Mouse (Mus musculus) kidney, embryonic 14.5 days (tissue): ENCODE results near the gene Pex7. TPM values are rescaled to one million over a fixed set of nuclear protein-coding genes. Genes with fewer than 3 reads are reported as not detected.

Experiments
- ATAC-seq: fragments of 200-750 bp; cut with Nextera tagmentation; 2 replicates; pipeline ENCODE4 v1.8.0; 2017; ENCODE audit warnings: moderate number of reproducible peaks, mild to moderate bottlenecking, moderate TSS enrichment, moderate library complexity; ENCODE audit not compliant: low FRiP score, low TSS enrichment
- H3K27ac ChIP-seq: fragments of 300-500 bp; sonication (generic); 2 replicates; pipeline ENCODE4 v1.5.1; 2014; ENCODE audit warnings: low read depth, mild to moderate bottlenecking, low read length, moderate library complexity, mixed read lengths
- H3K27me3 ChIP-seq: fragments of 300-500 bp; sonication (generic); 2 replicates; pipeline ENCODE4 v1.6.1; 2014; ENCODE audit warnings: mild to moderate bottlenecking, low read length; ENCODE audit not compliant: control insufficient read depth, insufficient read depth
- H3K36me3 ChIP-seq: fragments of 300-500 bp; sonication (generic); 2 replicates; pipeline ENCODE4 v1.6.1; 2014; ENCODE audit warnings: low read length, mixed read lengths; ENCODE audit not compliant: control insufficient read depth, insufficient read depth
- H3K4me1 ChIP-seq: fragments of 300-500 bp; sonication (generic); 2 replicates; pipeline ENCODE4 v1.6.1; 2014; ENCODE audit warnings: low read length, mixed read lengths; ENCODE audit not compliant: control insufficient read depth, insufficient read depth
- H3K4me2 ChIP-seq: fragments of 300-500 bp; sonication (generic); replicated peaks from 2 replicates; pipeline ENCODE4 v1.6.1; 2014; ENCODE audit warnings: low read depth, mild to moderate bottlenecking, low read length
- H3K4me3 ChIP-seq: fragments of 300-500 bp; sonication (generic); 2 replicates; pipeline ENCODE4 v1.5.1; 2014; ENCODE audit warnings: mild to moderate bottlenecking, low read length
- H3K9ac ChIP-seq: fragments of 300-500 bp; sonication (generic); 2 replicates; pipeline ENCODE4 v1.6.1; 2014; ENCODE audit warnings: low read depth, mild to moderate bottlenecking, low read length, moderate library complexity
- H3K9me3 ChIP-seq: fragments of 300-500 bp; sonication (generic); 2 replicates; pipeline ENCODE4 v1.6.1; 2016; ENCODE audit warnings: low read length; ENCODE audit not compliant: control insufficient read depth
- WGBS: fragments of 180-500 bp; shearing (Covaris S2); extraction: QIAGEN DNeasy Blood & Tissue Kit; methylation state at CpG from one replicate; pipeline ENCODE4 v1.1.7; 2014; 5-methylcytosine and 5-hydroxymethylcytosine counted together
- polyA plus RNA-seq: library from polyadenylated mRNA; unstranded; fragments of >200 nt; fragmentation: Nextera tagmentation; extraction: Ambion mirVana; gene quantifications from 2 replicates; pipeline ENCODE4 v1.2.1, GENCODE M21; 2014

Pex7 gene
- polyA plus RNA-seq, 1 experiment from 2014 or later, result 45.4 TPM

DNA sequence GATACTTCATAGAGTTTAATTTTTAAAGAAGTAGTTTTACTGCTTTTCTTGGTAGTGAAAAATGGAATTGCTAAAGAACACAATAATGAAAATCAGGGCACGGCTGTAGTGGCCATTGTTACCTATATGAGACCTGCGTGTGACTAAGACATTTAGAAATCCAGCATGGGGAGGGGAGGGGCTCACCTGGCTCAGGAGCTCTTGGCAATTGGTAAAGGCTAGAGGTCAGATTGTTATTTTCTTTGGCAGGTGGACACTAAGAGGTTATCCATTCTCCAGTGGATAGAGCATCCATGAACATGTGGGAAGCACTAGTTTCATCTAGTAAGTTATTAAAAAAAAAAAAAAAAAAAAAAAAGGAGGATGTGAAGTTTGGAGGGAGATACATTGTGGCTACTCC, 16.8 kb upstream of the Pex7 start:
- WGBS, result 76% methylated on average over 2 of the region's 2 CpGs
- H3K4me3 ChIP-seq, result no peak overlapping the region
- H3K27me3 ChIP-seq, result no peaks in the 10 kb centered on the region
- no peaks in the 10 kb centered on the region for H3K36me3 ChIP-seq
- H3K4me2 ChIP-seq, result no peak overlapping the region
- ATAC-seq, result no peak
- H3K27ac ChIP-seq, result no peak overlapping the region
- H3K4me1 ChIP-seq, result no peaks in the 10 kb centered on the region
- H3K9ac ChIP-seq, result no peak overlapping the region
- no peaks in the 10 kb centered on the region for H3K9me3 ChIP-seq

DNA sequence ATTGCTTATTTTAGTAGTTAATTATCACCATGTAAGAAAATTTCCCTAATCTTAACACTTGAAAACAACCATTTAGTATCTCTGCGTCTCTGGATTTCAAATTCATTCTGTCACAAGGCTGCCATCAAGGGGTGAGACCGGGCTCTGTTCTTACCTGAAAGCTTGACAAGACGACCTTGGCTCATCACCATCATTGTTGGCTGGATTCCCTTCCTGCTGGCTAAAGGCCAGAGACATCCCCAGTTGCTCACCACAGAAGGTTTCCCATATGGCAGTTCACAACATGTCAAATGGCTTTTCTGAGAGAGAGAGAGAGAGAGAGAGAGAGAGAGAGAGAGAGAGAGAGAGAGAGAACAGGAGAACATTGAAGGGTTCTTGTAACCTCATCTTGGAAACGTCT, 14.9 kb upstream of the Pex7 start:
- H3K27me3 ChIP-seq, result no peaks in the 10 kb centered on the region
- H3K9me3 ChIP-seq, result no peaks in the 10 kb centered on the region
- H3K9ac ChIP-seq, result no peak overlapping the region
- no peak overlapping the region for H3K27ac ChIP-seq
- 58% methylated on average over 4 of the region's 4 CpGs for WGBS
- H3K36me3 ChIP-seq, result no peaks in the 10 kb centered on the region
- H3K4me3 ChIP-seq, result no peak overlapping the region
- H3K4me1 ChIP-seq, result no peaks in the 10 kb centered on the region
- H3K4me2 ChIP-seq, result no peak overlapping the region
- ATAC-seq, result no peak

DNA sequence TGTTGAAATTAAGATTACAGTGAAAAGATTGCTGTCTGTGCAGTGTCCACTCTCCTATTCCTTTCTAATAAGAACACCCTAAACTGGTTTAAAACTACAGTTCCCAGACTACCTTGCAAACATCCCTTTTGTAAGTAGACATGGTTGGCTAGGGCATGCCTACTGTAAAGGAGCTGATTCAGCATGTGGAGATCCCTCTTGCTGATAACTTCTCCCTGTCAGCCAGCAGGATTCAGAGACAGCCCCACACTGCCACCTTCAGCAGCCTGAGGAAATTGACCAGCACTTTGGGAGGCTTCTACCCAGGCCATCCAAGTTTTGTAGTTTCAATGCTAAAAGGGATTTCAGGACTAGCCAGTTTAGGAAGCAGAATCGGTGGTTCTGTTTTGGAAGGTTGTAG, 7.8 kb upstream of the Pex7 start:
- Histone ChIP-seq H3K27ac (no peak overlapping the region), H3K4me1 (no peaks in the 10 kb centered on the region), H3K9ac (no peak overlapping the region), H3K4me3 (no peak overlapping the region), H3K9me3 (no peaks in the 10 kb centered on the region), H3K36me3 (no peaks in the 10 kb centered on the region), H3K4me2 (no peak overlapping the region), H3K27me3 (no peaks in the 10 kb centered on the region)
- WGBS, result 55% methylated on average over 1 of the region's 1 CpGs
- peak; percentile 43; the same call in 1 of the 2 replicates for ATAC-seq

DNA sequence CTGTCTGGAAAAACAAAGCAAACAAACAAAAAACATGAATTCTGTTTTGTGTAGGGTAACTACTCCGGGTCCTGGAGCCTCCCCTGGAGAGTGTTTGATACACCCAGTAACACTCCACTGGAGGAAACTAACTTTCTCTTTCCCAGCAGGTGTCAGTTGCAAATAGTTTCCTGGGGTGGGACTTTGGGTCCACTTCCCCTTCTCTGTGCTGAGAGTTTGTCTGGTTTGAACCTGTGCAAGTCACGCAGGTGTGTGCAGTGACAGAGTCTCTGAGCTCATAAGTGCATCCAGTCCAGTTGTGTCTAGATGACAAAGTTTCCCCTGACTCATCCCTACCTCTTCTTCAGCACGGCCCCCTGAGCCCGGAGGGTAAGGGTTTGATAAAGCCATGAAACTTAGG, 6.3 kb upstream of the Pex7 start:
- no peak overlapping the region for H3K9ac ChIP-seq
- no peaks in the 10 kb centered on the region for H3K27me3 ChIP-seq
- H3K4me1 ChIP-seq, result no peaks in the 10 kb centered on the region
- ATAC-seq, result no peak
- no peak overlapping the region for H3K4me2 ChIP-seq
- no peak overlapping the region for H3K27ac ChIP-seq
- no peak overlapping the region for H3K4me3 ChIP-seq
- WGBS, result 89% methylated on average over 4 of the region's 4 CpGs
- H3K36me3 ChIP-seq, result no peaks in the 10 kb centered on the region
- H3K9me3 ChIP-seq, result no peaks in the 10 kb centered on the region

DNA sequence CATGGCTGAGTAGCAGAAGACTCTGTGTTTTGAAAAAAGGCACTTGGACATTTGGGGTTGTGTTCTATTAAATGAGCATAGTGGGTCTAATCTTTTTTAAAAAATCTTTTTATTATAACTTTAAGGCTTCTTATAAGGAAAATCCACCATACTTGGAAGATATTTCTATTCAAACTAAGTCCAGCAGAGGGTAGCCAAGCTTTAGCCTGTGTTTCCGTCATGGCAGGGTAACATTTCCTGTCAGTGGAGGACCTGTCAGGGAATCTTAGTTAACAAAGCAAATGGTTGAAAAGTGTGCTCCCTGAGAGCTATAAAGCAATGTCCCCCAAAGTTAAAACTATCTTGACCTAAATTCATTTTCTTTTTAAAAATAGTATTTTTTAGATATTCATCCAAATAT, 4.1 kb upstream of the Pex7 start:
- H3K4me2 ChIP-seq, result no peak overlapping the region
- H3K27me3 ChIP-seq, result no peaks in the 10 kb centered on the region
- WGBS, result 23% methylated on average over 1 of the region's 1 CpGs
- H3K36me3 ChIP-seq, result no peaks in the 10 kb centered on the region
- H3K27ac ChIP-seq, result no peak overlapping the region
- H3K9ac ChIP-seq, result no peak overlapping the region
- no peaks in the 10 kb centered on the region for H3K9me3 ChIP-seq
- H3K4me3 ChIP-seq, result no peak overlapping the region
- no peak for ATAC-seq
- H3K4me1 ChIP-seq, result no peaks in the 10 kb centered on the region

DNA sequence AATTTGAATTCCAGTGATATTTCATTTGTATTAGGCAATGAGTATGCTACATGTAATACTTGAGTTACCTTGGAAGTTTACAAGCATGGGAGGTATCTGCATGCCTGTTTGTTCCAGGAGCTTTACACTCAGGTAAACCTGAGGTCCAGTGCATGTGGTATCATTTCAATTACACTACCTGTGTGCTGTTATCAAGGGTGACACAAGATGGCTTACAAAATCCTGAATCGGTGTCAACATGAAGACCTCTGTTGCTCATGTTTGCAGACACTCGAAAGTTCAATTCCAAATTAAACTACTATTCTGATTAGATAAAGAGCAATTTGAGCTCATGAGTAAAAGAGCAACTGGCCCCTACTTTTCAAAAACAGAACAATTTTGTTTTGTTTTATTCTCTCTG, 3.0 kb upstream of the Pex7 start:
- Histone ChIP-seq H3K4me1 (no peaks in the 10 kb centered on the region), H3K27ac (no peak overlapping the region), H3K4me2 (no peak overlapping the region), H3K36me3 (no peaks in the 10 kb centered on the region), H3K27me3 (no peaks in the 10 kb centered on the region), H3K9ac (no peak overlapping the region), H3K9me3 (no peaks in the 10 kb centered on the region), H3K4me3 (no peak overlapping the region)
- WGBS, result 87% methylated on average over 2 of the region's 2 CpGs
- no peak for ATAC-seq

DNA sequence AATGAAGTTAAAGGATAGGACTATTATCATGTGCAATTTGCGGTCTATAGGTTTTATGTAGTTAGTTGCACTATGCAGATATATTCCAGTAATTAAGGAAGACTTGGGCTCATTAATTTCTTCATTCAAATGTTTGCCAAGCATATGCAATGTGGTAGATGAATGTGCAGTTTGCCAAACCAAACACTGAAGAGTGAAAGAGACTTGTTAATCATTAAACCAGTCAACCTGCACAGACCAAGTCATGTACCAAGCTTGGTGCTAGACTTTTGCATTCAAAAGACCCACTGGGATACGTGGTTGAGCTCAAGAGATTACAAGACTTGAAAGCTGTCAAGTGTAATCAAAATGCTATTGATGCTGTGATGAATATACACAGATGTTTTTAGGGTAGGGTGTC, 587 bp upstream of the Pex7 start:
- H3K9me3 ChIP-seq, result no peaks in the 10 kb centered on the region
- H3K4me1 ChIP-seq, result no peaks in the 10 kb centered on the region
- no peak overlapping the region for H3K9ac ChIP-seq
- no peak overlapping the region for H3K27ac ChIP-seq
- H3K4me2 ChIP-seq, result no peak overlapping the region
- ATAC-seq, result no peak
- H3K27me3 ChIP-seq, result no peaks in the 10 kb centered on the region
- WGBS, result 74% methylated on average over 2 of the region's 2 CpGs
- H3K4me3 ChIP-seq, result no peak overlapping the region
- no peaks in the 10 kb centered on the region; the same call in 1 of the 2 replicates for H3K36me3 ChIP-seq

DNA sequence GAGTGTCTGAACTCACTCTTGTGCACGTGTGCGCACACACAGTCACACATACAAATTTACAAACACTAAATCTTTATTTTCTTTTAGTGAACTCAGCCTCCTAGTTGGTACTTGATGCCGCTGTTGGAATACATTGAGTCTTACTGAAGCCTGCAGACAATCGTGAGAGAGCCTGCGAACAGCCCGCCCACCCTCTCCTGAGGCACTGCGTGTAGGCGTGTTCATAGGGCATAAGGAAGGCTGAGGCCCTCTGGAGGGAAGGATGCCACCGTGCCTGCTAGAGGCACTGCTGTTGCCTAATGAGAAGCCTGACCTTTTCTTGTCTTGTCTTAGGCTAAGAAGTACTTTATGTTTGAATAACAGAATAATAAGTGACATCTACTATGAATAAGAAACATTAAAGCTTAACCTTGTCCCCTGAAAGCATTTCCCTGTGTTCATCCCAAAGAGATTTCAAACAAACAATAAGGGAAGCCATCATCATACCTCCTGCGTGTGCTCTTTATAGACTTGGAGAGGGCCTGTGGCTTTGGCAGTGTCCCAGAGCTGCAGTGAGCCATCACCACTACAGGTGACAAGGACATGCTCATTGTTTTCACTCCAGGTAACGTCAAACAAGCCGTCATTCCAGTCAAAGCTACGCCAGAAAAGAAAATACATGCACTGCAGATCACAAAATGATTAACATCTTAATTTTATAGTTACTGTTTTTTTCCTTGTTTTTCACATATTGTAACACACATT, 3.2 kb downstream of the Pex7 start:
- H3K27me3 ChIP-seq, result no peaks in the 10 kb centered on the region
- no peaks in the 10 kb centered on the region for H3K4me1 ChIP-seq
- ATAC-seq, result no peak
- no peak overlapping the region for H3K27ac ChIP-seq
- H3K36me3 ChIP-seq, result peaks cover 5% of the 10 kb centered on the region; the same call in 1 of the 2 replicates
- H3K9ac ChIP-seq, result no peak overlapping the region
- H3K4me2 ChIP-seq, result no peak overlapping the region
- no peak overlapping the region for H3K4me3 ChIP-seq
- 87% methylated on average over 13 of the region's 13 CpGs for WGBS
- H3K9me3 ChIP-seq, result no peaks in the 10 kb centered on the region

DNA sequence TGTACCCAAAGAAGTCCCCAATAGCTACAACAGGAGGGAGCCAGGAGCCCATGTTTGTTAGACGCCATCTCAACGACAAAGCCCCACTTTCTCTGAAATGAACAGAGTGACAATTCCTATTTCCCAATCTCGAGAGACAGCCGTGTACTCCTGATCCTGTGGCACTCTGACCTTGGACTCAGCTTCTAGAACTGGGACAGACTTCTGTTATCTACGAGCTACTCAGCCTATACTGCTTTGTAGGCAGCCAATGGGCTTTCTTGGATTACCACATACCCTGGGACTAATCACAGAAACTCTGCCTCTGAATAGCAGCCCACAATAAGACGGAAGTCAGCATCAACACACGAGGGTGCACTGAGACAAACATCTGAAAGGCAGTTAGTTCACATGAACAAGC, 5.5 kb downstream of the Pex7 start:
- H3K4me1 ChIP-seq, result no peaks in the 10 kb centered on the region
- no peak for ATAC-seq
- no peak overlapping the region for H3K9ac ChIP-seq
- H3K4me2 ChIP-seq, result no peak overlapping the region
- H3K27me3 ChIP-seq, result no peaks in the 10 kb centered on the region
- H3K27ac ChIP-seq, result no peak overlapping the region
- H3K4me3 ChIP-seq, result no peak overlapping the region
- peaks cover 7% of the 10 kb centered on the region for H3K36me3 ChIP-seq
- 83% methylated on average over 7 of the region's 7 CpGs for WGBS
- no peaks in the 10 kb centered on the region for H3K9me3 ChIP-seq
